Mouse (Mus musculus) intestine, postnatal 0 days (tissue): ENCODE data around the gene Cnbp. TPM values are rescaled to one million over a fixed set of nuclear protein-coding genes. Genes with fewer than 3 reads are reported as not detected.

Experiments
- ATAC-seq: fragments of 200-750 bp; cut with Nextera tagmentation; 2 replicates; pipeline ENCODE4 v1.8.0; 2017; ENCODE audit warnings: mild to moderate bottlenecking, moderate TSS enrichment, moderate library complexity
- H3K27ac ChIP-seq: fragments of 300-500 bp; sonication (generic); 2 replicates; pipeline ENCODE4 v1.5.1; 2014; ENCODE audit warnings: mild to moderate bottlenecking, low read depth, low read length, moderate library complexity
- H3K27me3 ChIP-seq: fragments of 300-500 bp; sonication (generic); replicated peaks from 2 replicates; pipeline ENCODE4 v1.6.1; 2014; ENCODE audit warnings: low read length, mixed read lengths; ENCODE audit not compliant: control insufficient read depth, insufficient read depth
- H3K36me3 ChIP-seq: fragments of 300-500 bp; sonication (generic); 2 replicates; pipeline ENCODE4 v1.6.1; 2014; ENCODE audit warnings: mild to moderate bottlenecking, moderate library complexity; ENCODE audit not compliant: control insufficient read depth, insufficient read depth
- H3K4me1 ChIP-seq: fragments of 300-500 bp; sonication (generic); replicated peaks from 2 replicates; pipeline ENCODE4 v1.6.1; 2014; ENCODE audit warnings: antibody characterized with exemption, low read length, mixed read lengths; ENCODE audit not compliant: control insufficient read depth, insufficient read depth
- H3K4me2 ChIP-seq: fragments of 300-500 bp; sonication (generic); replicated peaks from 2 replicates; pipeline ENCODE4 v1.6.1; 2014; ENCODE audit warnings: low read depth, mild to moderate bottlenecking, moderate library complexity
- H3K4me3 ChIP-seq: fragments of 300-500 bp; sonication (generic); 2 replicates; pipeline ENCODE4 v1.5.1; 2014; ENCODE audit warnings: low read depth, low read length
- H3K9ac ChIP-seq: fragments of 300-500 bp; sonication (generic); 2 replicates; pipeline ENCODE4 v1.6.1; 2014; ENCODE audit warnings: mild to moderate bottlenecking, low read depth, low read length
- H3K9me3 ChIP-seq: fragments of 300-500 bp; sonication (generic); 2 replicates; pipeline ENCODE4 v1.6.1; 2016; ENCODE audit warnings: mixed run types; ENCODE audit not compliant: control insufficient read depth
- CTCF ChIP-seq: sonication (generic); IDR thresholded peaks from 2 replicates; pipeline ENCODE4 v1.5.1; 2016; ENCODE audit warnings: low read depth, mild to moderate bottlenecking, control low read depth, antibody characterized with exemption, moderate library complexity
- WGBS: fragments of 180-500 bp; shearing (Covaris S2); extraction: QIAGEN DNeasy Blood & Tissue Kit; methylation state at CpG from one replicate; pipeline ENCODE4 v1.1.7; 2014; 5-methylcytosine and 5-hydroxymethylcytosine counted together
- polyA plus RNA-seq: library from polyadenylated mRNA; unstranded; fragments of >200 nt; fragmentation: Nextera tagmentation; extraction: Ambion mirVana; gene quantifications from 2 replicates; pipeline ENCODE4 v1.2.1, GENCODE M21; 2015

The Cnbp gene
- polyA plus RNA-seq, 1 experiment from 2014 or later, result 395 TPM

GRCm38 (mm10) chr6:87806028-87806427, 44.9 kb downstream of the Cnbp start:
- H3K9ac ChIP-seq, result no peak overlapping the region
- H3K4me2 ChIP-seq, result no peak overlapping the region
- peak; percentile 36; the same call in 1 of the 2 replicates for TF ChIP-seq CTCF
- no peak overlapping the region for H3K4me3 ChIP-seq
- H3K27ac ChIP-seq, result no peak overlapping the region
- ATAC-seq, result no peak
- H3K27me3 ChIP-seq, result no peaks in the 10 kb centered on the region
- H3K4me1 ChIP-seq, result 0 out of 2 replicates have a peak, but pooled peaks cover 8% of the 10 kb centered on the region
- no peaks in the 10 kb centered on the region for H3K9me3 ChIP-seq
- WGBS, result 60% methylated on average over 2 of the region's 2 CpGs
- H3K36me3 ChIP-seq, result peaks cover 6% of the 10 kb centered on the region; the same call in 1 of the 2 replicates

- H3K4me2 ChIP-seq, result no peak overlapping the region
- no peak for TF ChIP-seq CTCF
- H3K4me3 ChIP-seq, result no peak overlapping the region
- no peak for ATAC-seq
- H3K4me1 ChIP-seq, result 0 out of 2 replicates have a peak, but pooled peaks cover 8% of the 10 kb centered on the region
- H3K9ac ChIP-seq, result no peak overlapping the region
- H3K9me3 ChIP-seq, result no peaks in the 10 kb centered on the region
- WGBS, result 89% methylated on average over 7 of the region's 7 CpGs
- peaks cover 8% of the 10 kb centered on the region; the same call in 1 of the 2 replicates for H3K36me3 ChIP-seq
- H3K27ac ChIP-seq, result no peak overlapping the region
- no peaks in the 10 kb centered on the region for H3K27me3 ChIP-seq
Measured at GRCm38 (mm10) chr6:87805448-87805847, 45.5 kb downstream of the Cnbp start.

GRCm38 (mm10) chr6:87804886-87805285, 46.0 kb downstream of the Cnbp start:
- ATAC-seq, result no peak
- Histone ChIP-seq H3K27me3 (no peaks in the 10 kb centered on the region), H3K4me2 (no peak overlapping the region)

GRCm38 (mm10) chr6:87804036-87804435, 46.9 kb downstream of the Cnbp start:
- no peak overlapping the region for H3K4me2 ChIP-seq
- ATAC-seq, result no peak
- peaks cover 8% of the 10 kb centered on the region; the same call in 1 of the 2 replicates for H3K36me3 ChIP-seq
- no peak for TF ChIP-seq CTCF
- no peak overlapping the region for H3K27ac ChIP-seq
- no peaks in the 10 kb centered on the region for H3K9me3 ChIP-seq
- H3K27me3 ChIP-seq, result no peaks in the 10 kb centered on the region
- H3K9ac ChIP-seq, result no peak overlapping the region
- no peaks in the 10 kb centered on the region for H3K4me1 ChIP-seq
- H3K4me3 ChIP-seq, result no peak overlapping the region
- WGBS, result 38% methylated on average over 1 of the region's 1 CpGs

More at GRCm38 (mm10) chr6:87804886-87805285, 46.0 kb downstream of the Cnbp start:
- H3K9me3 ChIP-seq, result no peaks in the 10 kb centered on the region
- peaks cover 8% of the 10 kb centered on the region; the same call in 1 of the 2 replicates for H3K36me3 ChIP-seq
- WGBS, result 68% methylated on average over 7 of the region's 7 CpGs
- H3K9ac ChIP-seq, result no peak overlapping the region
- H3K4me1 ChIP-seq, result 0 out of 2 replicates have a peak, but pooled peaks cover 6% of the 10 kb centered on the region
- no peak overlapping the region for H3K27ac ChIP-seq
- H3K4me3 ChIP-seq, result no peak overlapping the region
- TF ChIP-seq CTCF, result no peak

- no peak overlapping the region for H3K4me3 ChIP-seq
- 85% methylated on average over 7 of the region's 7 CpGs for WGBS
- H3K27ac ChIP-seq, result no peak overlapping the region
- no peaks in the 10 kb centered on the region for H3K27me3 ChIP-seq
- H3K9ac ChIP-seq, result no peak overlapping the region
- peaks cover 8% of the 10 kb centered on the region; the same call in 1 of the 2 replicates for H3K36me3 ChIP-seq
- no peaks in the 10 kb centered on the region for H3K9me3 ChIP-seq
- H3K4me2 ChIP-seq, result no peak overlapping the region
- no peaks in the 10 kb centered on the region for H3K4me1 ChIP-seq
- ATAC-seq, result no peak
- no peak for TF ChIP-seq CTCF
Measured at GRCm38 (mm10) chr6:87802462-87802861, 48.4 kb downstream of the Cnbp start.

- Histone ChIP-seq H3K4me1 (no peaks in the 10 kb centered on the region), H3K36me3 (peaks cover 9% of the 10 kb centered on the region; the same call in 1 of the 2 replicates), H3K27me3 (no peaks in the 10 kb centered on the region), H3K4me3 (no peak overlapping the region), H3K9ac (no peak overlapping the region), H3K9me3 (no peaks in the 10 kb centered on the region), H3K27ac (no peak overlapping the region), H3K4me2 (no peak overlapping the region)
- ATAC-seq, result no peak
- WGBS, result 82% methylated on average over 6 of the region's 6 CpGs
- TF ChIP-seq CTCF, result no peak
Measured at GRCm38 (mm10) chr6:87799576-87799975, 51.3 kb downstream of the Cnbp start.
